Mouse (Mus musculus): ENCODE measurements around the gene Adam15. TPM values are rescaled to one million over a fixed set of nuclear protein-coding genes. Genes with fewer than 3 reads are reported as not detected.
A peak's percentile ranks its signal among the peaks of the same experiment; 100 is the strongest.

Adam15 gene
- polyA plus RNA-seq, 1 experiment from 2014 or later: 143 TPM

DNA sequence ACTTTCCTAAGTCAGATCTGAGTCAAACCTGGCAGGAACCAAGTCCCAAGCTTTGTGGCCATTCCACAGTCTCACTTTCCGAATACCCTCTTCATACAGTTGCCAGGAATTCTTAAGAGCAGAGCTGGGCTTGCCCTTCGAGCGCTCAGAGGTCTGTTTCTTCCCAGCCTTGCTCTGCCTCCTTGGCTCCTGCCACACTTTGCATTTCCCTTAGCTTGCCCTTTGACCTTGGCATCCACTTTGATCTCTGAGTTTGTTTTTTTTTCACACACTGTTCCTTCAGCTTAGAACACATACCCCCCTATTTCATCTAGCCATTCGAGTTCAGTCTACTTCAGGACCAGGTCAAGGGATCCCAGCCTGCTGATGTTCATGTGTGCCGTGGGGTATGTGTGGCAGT lies 1.5 kb upstream of the Adam15 start:
- Histone ChIP-seq H3K4me3 (ENCODE audit: inconsistent target) (no peak overlapping the region), H3K79me2 (ENCODE audit: inconsistent target) (peaks cover 22% of the 10 kb centered on the region), H3K27ac (no peak overlapping the region), H3K36me3 (ENCODE audit: inconsistent target) (no peaks in the 10 kb centered on the region)
- WGBS (ENCODE audit: missing documents): 96% methylated on average over 5 of the region's 5 CpGs

- H3K36me3 ChIP-seq (ENCODE audit: inconsistent target): peaks cover 14% of the 10 kb centered on the region
- H3K27ac ChIP-seq: peak overlapping the region; percentile 79
- WGBS (ENCODE audit: missing documents): 6% methylated on average over 37 of the region's 38 CpGs
- peaks cover 22% of the 10 kb centered on the region for H3K79me2 ChIP-seq (ENCODE audit: inconsistent target)
- H3K4me3 ChIP-seq (ENCODE audit: inconsistent target): peak overlapping the region; percentile 80
These were observed 606 bp downstream of the Adam15 start for GRCm38 (mm10) chr3:89348911-89349868.

DNA sequence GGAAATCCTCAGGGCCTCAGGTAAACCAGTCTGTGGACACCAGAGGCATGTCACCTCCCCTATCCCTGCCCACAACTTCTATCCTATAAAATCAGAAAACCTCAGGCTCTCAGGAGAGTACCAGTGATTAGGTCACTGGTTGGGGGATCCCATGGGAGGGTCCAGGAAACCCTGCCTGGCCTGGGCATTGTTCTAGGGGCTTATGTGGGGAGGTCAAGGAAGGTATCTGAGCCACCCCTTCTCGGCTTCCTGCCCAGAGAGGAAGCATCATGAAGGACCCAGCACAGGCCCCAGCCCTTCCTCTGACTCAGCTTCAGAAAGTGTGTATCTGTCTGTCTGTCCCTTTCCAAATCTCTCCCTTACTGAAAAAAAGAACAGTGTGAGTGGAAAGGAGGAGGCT lies 1.9 kb downstream of the Adam15 start:
- WGBS (ENCODE audit: missing documents): 7% methylated on average over 1 of the region's 1 CpGs
- Histone ChIP-seq H3K4me3 (ENCODE audit: inconsistent target) (no peak overlapping the region; the same call in 1 of the 2 replicates), H3K79me2 (ENCODE audit: inconsistent target) (peaks cover 22% of the 10 kb centered on the region), H3K36me3 (ENCODE audit: inconsistent target) (peaks cover 27% of the 10 kb centered on the region), H3K27ac (peak overlapping the region; percentile 79)

GRCm38 (mm10) chr3:89346815-89347540 lies 2.8 kb downstream of the Adam15 start:
- H3K4me3 ChIP-seq (ENCODE audit: inconsistent target): no peak overlapping the region
- H3K79me2 ChIP-seq (ENCODE audit: inconsistent target): peaks cover 22% of the 10 kb centered on the region
- H3K36me3 ChIP-seq (ENCODE audit: inconsistent target): peaks cover 36% of the 10 kb centered on the region
- WGBS (ENCODE audit: missing documents): 50% methylated on average over 10 of the region's 10 CpGs
- peak overlapping the region; percentile 79 for H3K27ac ChIP-seq

- H3K4me3 ChIP-seq (ENCODE audit: inconsistent target): no peak overlapping the region
- peaks cover 8% of the 10 kb centered on the region; the same call in 1 of the 2 replicates for H3K79me2 ChIP-seq (ENCODE audit: inconsistent target)
- H3K36me3 ChIP-seq (ENCODE audit: inconsistent target): peaks cover 44% of the 10 kb centered on the region
- 95% methylated on average over 7 of the region's 7 CpGs for WGBS (ENCODE audit: missing documents)
- H3K27ac ChIP-seq: no peak overlapping the region
These were observed 6.5 kb downstream of the Adam15 start for GRCm38 (mm10) chr3:89343279-89343678.

DNA sequence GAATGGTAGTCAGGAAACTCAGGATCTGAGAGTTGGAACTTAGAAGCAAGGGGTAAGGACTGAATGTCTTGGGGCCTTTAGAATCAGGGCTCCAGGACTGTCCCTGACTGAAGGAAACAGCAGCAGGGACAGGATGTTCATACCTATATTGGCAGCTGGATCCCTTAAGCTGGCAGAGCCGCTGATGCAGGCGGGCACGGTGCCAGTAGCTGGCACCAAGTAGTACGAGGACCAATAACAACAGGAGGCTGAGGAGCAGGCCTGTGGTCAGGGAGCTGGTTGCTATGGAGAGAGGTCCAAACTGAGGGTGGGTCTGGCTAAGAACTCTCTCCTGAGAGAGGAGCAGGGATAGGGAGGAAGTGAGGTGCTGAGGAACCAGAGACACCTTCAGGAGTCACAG lies 8.0 kb downstream of the Adam15 start:
- 90% methylated on average over 4 of the region's 4 CpGs for WGBS (ENCODE audit: missing documents)
- peaks cover 4% of the 10 kb centered on the region; the same call in 1 of the 2 replicates for H3K79me2 ChIP-seq (ENCODE audit: inconsistent target)
- H3K27ac ChIP-seq: no peak overlapping the region
- H3K36me3 ChIP-seq (ENCODE audit: inconsistent target): peaks cover 44% of the 10 kb centered on the region
- H3K4me3 ChIP-seq (ENCODE audit: inconsistent target): no peak overlapping the region

DNA sequence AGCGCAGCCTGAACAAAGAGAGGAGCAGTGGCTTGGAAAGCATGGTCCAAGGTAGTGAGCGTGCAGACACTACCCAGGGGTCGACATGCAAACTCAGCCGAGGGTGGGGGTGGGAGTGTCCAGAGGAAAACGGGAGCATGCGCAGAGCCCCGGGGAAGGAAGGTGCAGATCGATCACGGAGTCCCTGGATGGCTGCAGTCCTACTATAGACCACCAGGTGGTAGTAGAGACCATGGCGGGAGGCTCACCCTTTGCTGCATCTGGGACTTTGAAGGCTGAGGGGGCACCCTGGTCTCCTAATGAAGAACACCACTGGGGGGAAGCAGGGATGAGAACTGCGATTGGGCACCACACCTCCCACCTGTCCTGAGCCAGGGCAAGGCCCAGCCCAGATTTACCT lies 9.3 kb downstream of the Adam15 start:
- H3K4me3 ChIP-seq (ENCODE audit: inconsistent target): no peak overlapping the region
- no peak overlapping the region for H3K27ac ChIP-seq
- WGBS (ENCODE audit: missing documents): 10% methylated on average over 10 of the region's 11 CpGs
- peaks cover 43% of the 10 kb centered on the region for H3K36me3 ChIP-seq (ENCODE audit: inconsistent target)
- no peaks in the 10 kb centered on the region for H3K79me2 ChIP-seq (ENCODE audit: inconsistent target)

DNA sequence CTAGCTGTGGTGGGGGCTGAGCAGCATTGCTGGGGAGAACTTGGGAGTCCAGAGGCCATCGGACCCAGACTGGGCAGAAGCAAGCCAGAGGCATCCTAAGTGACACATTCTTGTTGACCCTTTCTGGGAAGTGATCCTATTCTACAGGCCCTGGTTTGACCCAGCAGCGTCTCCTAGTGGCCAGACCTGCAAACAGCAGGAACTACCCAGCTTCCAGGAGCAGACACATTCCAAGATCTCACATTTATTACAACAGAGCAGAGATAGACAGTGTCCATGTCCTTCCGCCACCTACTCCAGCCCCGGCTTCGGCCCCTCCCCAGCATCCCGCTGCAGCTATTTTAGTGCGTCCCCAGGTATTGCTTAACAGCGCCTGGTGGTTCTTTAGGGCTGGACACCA lies 10.4 kb downstream of the Adam15 start:
- Histone ChIP-seq H3K4me3 (ENCODE audit: inconsistent target) (no peak overlapping the region), H3K79me2 (ENCODE audit: inconsistent target) (no peaks in the 10 kb centered on the region), H3K36me3 (ENCODE audit: inconsistent target) (peaks cover 32% of the 10 kb centered on the region), H3K27ac (no peak overlapping the region)
- WGBS (ENCODE audit: missing documents): 54% methylated on average over 8 of the region's 8 CpGs

DNA sequence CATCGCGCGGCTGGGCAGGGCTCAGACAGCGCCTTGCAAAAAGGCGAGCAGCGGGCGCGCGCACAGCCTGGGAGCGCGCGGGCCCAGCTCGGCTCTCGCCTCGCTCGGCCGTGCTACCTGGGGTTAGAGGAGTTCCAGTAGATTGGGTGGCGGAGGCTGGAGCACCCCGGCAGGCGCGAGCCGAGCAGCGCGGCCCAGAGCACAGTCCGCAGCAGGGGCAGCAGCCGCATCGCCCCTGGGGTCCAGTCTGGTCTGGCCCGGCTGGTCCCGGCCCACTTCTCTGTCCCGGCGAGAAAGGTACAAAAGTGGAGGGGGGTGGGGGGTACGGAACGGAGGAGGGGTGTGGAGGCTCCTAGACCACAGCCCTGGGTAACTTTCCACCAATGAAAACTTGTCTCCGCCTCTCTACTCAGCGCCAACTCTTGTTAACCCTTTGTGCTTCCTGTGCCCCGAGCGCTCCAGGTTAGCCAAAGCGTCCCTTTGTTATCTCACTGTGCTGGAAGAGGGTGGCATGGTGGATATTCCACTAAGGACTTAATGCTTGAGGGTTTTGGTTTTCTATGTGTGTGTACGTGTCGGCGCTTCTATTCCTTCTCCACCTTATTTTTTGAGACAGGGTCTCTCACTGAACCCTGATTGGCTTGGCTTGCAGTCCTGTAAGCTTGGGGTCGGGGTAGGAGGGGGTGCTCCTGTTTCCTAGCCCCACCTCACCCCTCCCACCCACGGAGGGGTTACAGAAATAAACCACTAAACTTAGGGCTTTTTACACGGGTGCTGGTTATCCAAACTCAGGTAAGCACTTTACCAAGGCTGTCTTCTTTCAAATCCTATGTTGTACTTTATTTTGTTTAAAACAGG lies 11.8 kb downstream of the Adam15 start, which contains the start of gene Efna4:
Efna4 (minus strand) TSS at position 308 of the 858 bp plus-strand sequence.
- H3K27ac ChIP-seq: no peak within 1 kb of the TSS
- no peak within 1 kb of the TSS for H3K4me3 ChIP-seq (ENCODE audit: inconsistent target)
- no peaks in the 10 kb centered on the region for H3K79me2 ChIP-seq (ENCODE audit: inconsistent target)
- WGBS (ENCODE audit: missing documents): 11% methylated on average over 33 of the region's 44 CpGs
- peaks cover 18% of the 10 kb centered on the region for H3K36me3 ChIP-seq (ENCODE audit: inconsistent target)

- H3K36me3 ChIP-seq (ENCODE audit: inconsistent target): peaks cover 10% of the 10 kb centered on the region
- no peaks in the 10 kb centered on the region for H3K79me2 ChIP-seq (ENCODE audit: inconsistent target)
- H3K27ac ChIP-seq: no peak overlapping the region
- H3K4me3 ChIP-seq (ENCODE audit: inconsistent target): no peak overlapping the region
- WGBS (ENCODE audit: missing documents): 9% methylated on average over 17 of the region's 21 CpGs
These were observed 12.6 kb downstream of the Adam15 start for GRCm38 (mm10) chr3:89337062-89337720.

DNA sequence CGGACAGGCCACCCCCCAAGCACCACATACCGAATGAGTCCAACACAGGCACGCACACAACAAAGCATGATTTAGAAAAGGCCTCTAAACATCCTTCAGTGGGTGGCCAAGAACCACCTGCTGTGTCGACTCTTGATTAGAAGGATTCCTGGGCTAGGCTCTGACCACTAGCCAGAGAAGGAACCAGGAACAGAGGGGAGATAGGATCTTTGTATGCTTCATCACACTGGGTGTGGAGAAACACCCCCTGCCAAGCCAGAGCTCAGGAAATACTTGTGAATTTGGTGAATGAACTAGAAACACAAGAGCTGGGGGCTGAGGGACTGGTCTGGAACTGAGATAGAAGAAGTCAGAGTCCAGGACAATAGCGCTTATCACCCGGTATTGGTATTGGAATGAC lies 13.3 kb downstream of the Adam15 start:
- Histone ChIP-seq H3K27ac (no peak overlapping the region), H3K79me2 (ENCODE audit: inconsistent target) (no peaks in the 10 kb centered on the region), H3K36me3 (ENCODE audit: inconsistent target) (peaks cover 3% of the 10 kb centered on the region; the same call in 1 of the 2 replicates), H3K4me3 (ENCODE audit: inconsistent target) (no peak overlapping the region)
- 75% methylated on average over 6 of the region's 6 CpGs for WGBS (ENCODE audit: missing documents)

DNA sequence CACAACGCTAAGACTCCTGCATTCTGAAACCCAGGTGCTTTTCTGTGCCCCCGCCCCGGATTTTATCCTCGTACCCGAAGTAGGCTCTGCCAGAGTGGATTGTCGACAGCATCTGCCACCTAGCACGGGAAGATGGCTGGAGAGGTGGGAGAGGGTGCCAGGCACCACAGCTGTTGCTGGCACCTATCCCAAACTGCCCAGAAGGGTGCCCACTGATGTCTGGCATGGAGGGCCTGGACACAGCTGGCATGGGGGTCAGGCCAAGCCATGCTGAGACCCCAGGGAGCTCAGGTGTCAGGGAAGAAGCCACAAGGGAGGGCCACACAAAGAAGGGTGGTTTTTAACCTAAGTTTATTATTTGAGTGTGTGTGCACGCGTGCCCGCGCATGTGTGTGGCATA lies 16.7 kb downstream of the Adam15 start:
- no peaks in the 10 kb centered on the region for H3K79me2 ChIP-seq (ENCODE audit: inconsistent target)
- no peak overlapping the region for H3K27ac ChIP-seq
- H3K36me3 ChIP-seq (ENCODE audit: inconsistent target): no peaks in the 10 kb centered on the region
- no peak overlapping the region for H3K4me3 ChIP-seq (ENCODE audit: inconsistent target)
- WGBS (ENCODE audit: missing documents): 95% methylated on average over 11 of the region's 11 CpGs

DNA sequence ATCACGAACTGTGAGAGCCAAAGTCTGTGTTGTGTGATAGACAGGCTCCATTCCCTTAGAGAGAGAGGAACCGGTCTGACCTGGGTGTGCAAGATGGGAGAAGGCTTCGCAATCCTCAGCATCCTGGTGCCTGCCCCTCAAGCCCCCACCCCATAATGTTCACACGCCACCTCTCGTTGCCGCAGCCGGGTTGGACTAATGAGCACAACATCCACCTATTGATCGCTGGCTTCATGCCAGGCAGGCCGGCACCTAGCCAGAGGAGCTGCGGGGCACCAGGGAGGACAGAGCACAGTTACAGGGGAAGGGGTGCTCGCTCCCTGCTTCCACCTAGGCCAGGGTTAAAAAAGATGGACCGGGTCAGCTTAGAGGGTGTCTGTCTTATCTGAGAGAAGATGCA lies 17.3 kb downstream of the Adam15 start:
- Histone ChIP-seq H3K79me2 (ENCODE audit: inconsistent target) (no peaks in the 10 kb centered on the region), H3K27ac (no peak overlapping the region), H3K36me3 (ENCODE audit: inconsistent target) (no peaks in the 10 kb centered on the region), H3K4me3 (ENCODE audit: inconsistent target) (no peak overlapping the region)
- 89% methylated on average over 12 of the region's 12 CpGs for WGBS (ENCODE audit: missing documents)

DNA sequence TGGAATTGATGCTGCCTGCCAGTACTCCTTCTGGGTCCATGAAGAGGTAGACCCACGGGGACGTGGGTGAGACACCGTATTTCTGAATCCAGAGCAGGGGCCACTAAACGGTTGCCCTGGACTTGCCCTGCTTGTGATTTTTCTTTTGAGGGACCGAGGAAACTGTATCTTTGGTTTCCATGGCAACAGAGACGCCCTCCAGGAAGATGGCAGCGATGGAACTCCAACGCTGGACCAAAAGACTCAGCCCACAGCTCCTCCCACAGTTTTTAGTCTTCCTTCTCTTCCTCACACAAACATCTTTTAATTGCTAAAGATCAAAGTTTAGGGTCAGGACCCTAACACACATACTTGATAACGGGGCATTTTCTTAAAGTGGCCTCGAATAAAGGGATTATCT lies 17.8 kb downstream of the Adam15 start:
- WGBS (ENCODE audit: missing documents): 89% methylated on average over 10 of the region's 10 CpGs

More for the DNA sequence above, 17.8 kb downstream of the Adam15 start:
- Histone ChIP-seq H3K27ac (no peak overlapping the region), H3K4me3 (ENCODE audit: inconsistent target) (no peak overlapping the region), H3K79me2 (ENCODE audit: inconsistent target) (no peaks in the 10 kb centered on the region), H3K36me3 (ENCODE audit: inconsistent target) (no peaks in the 10 kb centered on the region)
